Mouse (Mus musculus): ENCODE results near the gene Cnot11.

GRCm38 (mm10) chr1:39546160-39546866 is 11.5 kb downstream of the Cnot11 start:
- TF ChIP-seq POLR2A (IDR thresholded peaks at IDR 0.05; ENCODE audit: borderline replicate concordance, control insufficient read depth, low read depth, low read length): no peak
- no peak for TF ChIP-seq CTCF (IDR thresholded peaks at IDR 0.05; ENCODE audit: control insufficient read depth, insufficient read depth, low read length)
